Mouse (Mus musculus) kidney, embryonic 16.5 days (tissue): ENCODE data around the gene Ankrd44. TPM values are rescaled to one million over a fixed set of nuclear protein-coding genes. Genes with fewer than 3 reads are reported as not detected.

Experiments used
- ATAC-seq: fragments of 200-750 bp; cut with Nextera tagmentation; 2 replicates; pipeline ENCODE4 v1.8.0; 2017; ENCODE audit warnings: moderate TSS enrichment; ENCODE audit not compliant: low FRiP score, low TSS enrichment
- H3K27ac ChIP-seq: fragments of 300-500 bp; sonication (generic); 2 replicates; pipeline ENCODE4 v1.5.1; 2014; ENCODE audit warnings: low read length
- H3K27me3 ChIP-seq: fragments of 300-500 bp; sonication (generic); 2 replicates; pipeline ENCODE4 v1.6.1; 2014; ENCODE audit warnings: low read length, control low read depth, mixed read lengths; ENCODE audit not compliant: insufficient read depth
- H3K36me3 ChIP-seq: fragments of 300-500 bp; sonication (generic); 2 replicates; pipeline ENCODE4 v1.6.1; 2014; ENCODE audit warnings: low read length, control low read depth, mixed read lengths; ENCODE audit not compliant: insufficient read depth
- H3K4me1 ChIP-seq: fragments of 300-500 bp; sonication (generic); 2 replicates; pipeline ENCODE4 v1.6.1; 2014; ENCODE audit warnings: low read length, control low read depth, mixed read lengths; ENCODE audit not compliant: insufficient read depth
- H3K4me2 ChIP-seq: fragments of 300-500 bp; sonication (generic); replicated peaks from 2 replicates; pipeline ENCODE4 v1.6.1; 2014; ENCODE audit warnings: low read depth, low read length
- H3K4me3 ChIP-seq: fragments of 300-500 bp; sonication (generic); 2 replicates; pipeline ENCODE4 v1.5.1; 2014; ENCODE audit warnings: mild to moderate bottlenecking, low read length
- H3K9ac ChIP-seq: fragments of 300-500 bp; sonication (generic); replicated peaks from 2 replicates; pipeline ENCODE4 v1.6.1; 2014; ENCODE audit warnings: low read length
- H3K9me3 ChIP-seq: fragments of 300-500 bp; sonication (generic); 2 replicates; pipeline ENCODE4 v1.6.1; 2016; ENCODE audit warnings: low read length, control low read depth
- WGBS: fragments of 180-500 bp; shearing (Covaris S2); extraction: QIAGEN DNeasy Blood & Tissue Kit; methylation state at CpG from one replicate; pipeline ENCODE4 v1.1.7; 2014; 5-methylcytosine and 5-hydroxymethylcytosine counted together
- polyA plus RNA-seq: library from polyadenylated mRNA; unstranded; fragments of >200 nt; fragmentation: Nextera tagmentation; extraction: Ambion mirVana; gene quantifications from 2 replicates; pipeline ENCODE4 v1.2.1, GENCODE M21; 2015

Gene Ankrd44
- polyA plus RNA-seq, 1 experiment from 2014 or later, result 6.6 TPM

GRCm38 (mm10) chr1:54688441-54688840 is 237.7 kb downstream of the Ankrd44 start:
- H3K4me1 ChIP-seq, result no peaks in the 10 kb centered on the region
- H3K4me2 ChIP-seq, result no peak overlapping the region
- 90% methylated on average over 3 of the region's 3 CpGs for WGBS
- H3K9me3 ChIP-seq, result peaks cover 6% of the 10 kb centered on the region; the same call in 1 of the 2 replicates
- H3K27me3 ChIP-seq, result no peaks in the 10 kb centered on the region
- H3K9ac ChIP-seq, result no peak overlapping the region
- no peak overlapping the region for H3K27ac ChIP-seq
- no peak for ATAC-seq
- H3K4me3 ChIP-seq, result no peak overlapping the region
- no peaks in the 10 kb centered on the region for H3K36me3 ChIP-seq

- ATAC-seq, result no peak
- Histone ChIP-seq H3K4me1 (no peaks in the 10 kb centered on the region), H3K36me3 (no peaks in the 10 kb centered on the region), H3K27ac (no peak overlapping the region), H3K4me3 (no peak overlapping the region), H3K9me3 (peaks cover 6% of the 10 kb centered on the region; the same call in 1 of the 2 replicates), H3K4me2 (no peak overlapping the region), H3K9ac (no peak overlapping the region), H3K27me3 (no peaks in the 10 kb centered on the region)
- 64% methylated on average over 4 of the region's 4 CpGs for WGBS
Observed at GRCm38 (mm10) chr1:54684316-54684715, 241.9 kb downstream of the Ankrd44 start.

DNA sequence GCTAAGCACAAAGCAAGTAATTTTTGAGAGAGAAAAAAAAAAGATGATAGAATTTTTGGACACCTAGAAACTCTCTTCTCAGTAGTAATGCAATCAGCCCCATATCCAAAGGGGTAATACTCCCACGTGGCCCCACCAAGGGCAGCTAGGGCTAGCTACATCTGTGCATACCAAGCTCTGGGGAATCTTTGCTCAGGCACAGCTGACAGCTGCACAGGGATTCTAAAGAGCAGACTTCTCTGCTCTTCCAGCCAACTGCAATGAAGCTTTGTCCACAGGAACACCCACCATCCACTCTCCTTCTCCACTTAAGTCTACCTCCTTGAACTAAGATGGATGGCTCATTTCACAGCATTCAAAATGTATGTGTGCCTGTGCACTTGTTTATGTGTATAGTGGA is 246.6 kb downstream of the Ankrd44 start:
- H3K27me3 ChIP-seq, result no peaks in the 10 kb centered on the region
- no peak overlapping the region for H3K27ac ChIP-seq
- no peak overlapping the region for H3K4me2 ChIP-seq
- no peaks in the 10 kb centered on the region for H3K4me1 ChIP-seq
- H3K9ac ChIP-seq, result no peak overlapping the region
- no peaks in the 10 kb centered on the region for H3K9me3 ChIP-seq
- 64% methylated on average over 1 of the region's 1 CpGs for WGBS
- H3K4me3 ChIP-seq, result no peak overlapping the region
- no peaks in the 10 kb centered on the region for H3K36me3 ChIP-seq
- ATAC-seq, result no peak

GRCm38 (mm10) chr1:54678037-54678436 is 248.2 kb downstream of the Ankrd44 start:
- Histone ChIP-seq H3K27me3 (no peaks in the 10 kb centered on the region), H3K4me2 (no peak overlapping the region), H3K9ac (no peak overlapping the region), H3K9me3 (no peaks in the 10 kb centered on the region), H3K4me1 (no peaks in the 10 kb centered on the region), H3K27ac (no peak overlapping the region), H3K36me3 (no peaks in the 10 kb centered on the region), H3K4me3 (no peak overlapping the region)
- no peak for ATAC-seq
- 77% methylated on average over 1 of the region's 1 CpGs for WGBS

GRCm38 (mm10) chr1:54675478-54675877 is 250.7 kb downstream of the Ankrd44 start:
- no peak overlapping the region for H3K9ac ChIP-seq
- H3K9me3 ChIP-seq, result no peaks in the 10 kb centered on the region
- WGBS, result 68% methylated on average over 5 of the region's 5 CpGs
- no peak overlapping the region for H3K4me3 ChIP-seq
- no peak for ATAC-seq
- no peaks in the 10 kb centered on the region for H3K36me3 ChIP-seq
- H3K27ac ChIP-seq, result no peak overlapping the region
- no peaks in the 10 kb centered on the region for H3K4me1 ChIP-seq
- H3K4me2 ChIP-seq, result no peak overlapping the region
- no peaks in the 10 kb centered on the region for H3K27me3 ChIP-seq

DNA sequence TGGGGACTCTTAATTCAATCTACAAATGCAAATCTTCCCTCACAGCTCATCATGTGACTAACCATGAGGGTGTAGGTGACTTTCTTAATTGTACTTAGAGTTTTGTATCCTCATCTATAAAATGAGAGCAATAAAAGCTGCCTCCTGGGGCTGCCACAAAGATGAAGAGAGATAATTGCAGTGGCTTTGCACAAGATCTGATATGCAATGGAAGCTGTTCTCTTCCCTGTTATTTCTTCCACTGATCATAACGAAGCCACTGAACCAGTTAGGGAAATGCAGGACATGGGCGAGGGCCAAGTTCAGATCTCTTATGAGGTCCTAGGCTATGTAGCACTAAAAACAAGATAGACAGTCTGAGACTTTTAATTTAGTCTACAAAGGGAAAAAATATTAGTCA is 258.2 kb downstream of the Ankrd44 start:
- no peak for ATAC-seq
- no peaks in the 10 kb centered on the region for H3K9me3 ChIP-seq
- no peaks in the 10 kb centered on the region for H3K4me1 ChIP-seq
- no peaks in the 10 kb centered on the region for H3K36me3 ChIP-seq
- no peaks in the 10 kb centered on the region for H3K27me3 ChIP-seq
- no peak overlapping the region for H3K4me3 ChIP-seq
- H3K4me2 ChIP-seq, result no peak overlapping the region
- WGBS, result 72% methylated on average over 2 of the region's 2 CpGs
- H3K27ac ChIP-seq, result no peak overlapping the region
- no peak overlapping the region for H3K9ac ChIP-seq

- no peaks in the 10 kb centered on the region for H3K4me1 ChIP-seq
- H3K9me3 ChIP-seq, result no peaks in the 10 kb centered on the region
- H3K27ac ChIP-seq, result no peak overlapping the region
- no peak overlapping the region for H3K4me2 ChIP-seq
- WGBS, result 65% methylated on average over 8 of the region's 8 CpGs
- no peak; the same call in 1 of the 2 replicates for ATAC-seq
- H3K9ac ChIP-seq, result no peak overlapping the region
- H3K27me3 ChIP-seq, result no peaks in the 10 kb centered on the region
- no peaks in the 10 kb centered on the region for H3K36me3 ChIP-seq
- H3K4me3 ChIP-seq, result no peak overlapping the region
Observed at GRCm38 (mm10) chr1:54665582-54666405, 260.4 kb downstream of the Ankrd44 start.

- no peak overlapping the region for H3K9ac ChIP-seq
- H3K4me3 ChIP-seq, result no peak overlapping the region
- H3K27ac ChIP-seq, result no peak overlapping the region
- no peaks in the 10 kb centered on the region for H3K36me3 ChIP-seq
- no peaks in the 10 kb centered on the region for H3K9me3 ChIP-seq
- no peak overlapping the region for H3K4me2 ChIP-seq
- WGBS, result 83% methylated on average over 4 of the region's 4 CpGs
- no peaks in the 10 kb centered on the region for H3K27me3 ChIP-seq
- ATAC-seq, result no peak
- no peaks in the 10 kb centered on the region for H3K4me1 ChIP-seq
Observed at GRCm38 (mm10) chr1:54665095-54665494, 261.1 kb downstream of the Ankrd44 start.

- Histone ChIP-seq H3K27me3 (no peaks in the 10 kb centered on the region), H3K4me2 (no peak overlapping the region), H3K27ac (no peak overlapping the region), H3K4me1 (no peaks in the 10 kb centered on the region), H3K4me3 (no peak overlapping the region), H3K36me3 (no peaks in the 10 kb centered on the region), H3K9me3 (no peaks in the 10 kb centered on the region), H3K9ac (no peak overlapping the region)
- ATAC-seq, result no peak
- 67% methylated on average over 6 of the region's 6 CpGs for WGBS
Observed at GRCm38 (mm10) chr1:54660674-54661073, 265.5 kb downstream of the Ankrd44 start.

DNA sequence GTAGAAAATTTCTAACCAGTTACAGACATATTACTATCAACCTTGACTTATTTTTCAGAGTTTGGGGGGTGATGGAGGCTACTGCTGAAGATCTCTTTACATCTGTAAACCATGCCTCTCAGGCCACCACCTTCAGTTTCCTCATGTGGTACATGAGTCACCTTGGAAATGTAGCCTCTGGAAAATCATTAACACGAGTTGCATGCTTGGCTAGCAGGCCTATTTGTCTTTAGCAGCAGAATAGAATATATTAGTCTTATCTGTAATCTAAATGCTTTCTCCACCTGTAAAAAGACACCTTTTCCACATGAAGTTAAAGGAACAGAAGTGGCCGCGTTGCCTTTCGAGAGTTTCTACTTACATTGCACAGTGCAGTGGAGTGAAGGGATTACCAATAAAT is 267.6 kb downstream of the Ankrd44 start:
- 69% methylated on average over 4 of the region's 4 CpGs for WGBS
- Histone ChIP-seq H3K9me3 (no peaks in the 10 kb centered on the region), H3K36me3 (no peaks in the 10 kb centered on the region), H3K4me2 (no peak overlapping the region), H3K9ac (no peak overlapping the region), H3K4me3 (no peak overlapping the region), H3K4me1 (no peaks in the 10 kb centered on the region), H3K27ac (no peak overlapping the region), H3K27me3 (no peaks in the 10 kb centered on the region)
- ATAC-seq, result peak; percentile 80; the same call in 1 of the 2 replicates
